Mouse (Mus musculus): ENCODE results near the gene Hoxb5.

The Hoxb5 gene

DNA sequence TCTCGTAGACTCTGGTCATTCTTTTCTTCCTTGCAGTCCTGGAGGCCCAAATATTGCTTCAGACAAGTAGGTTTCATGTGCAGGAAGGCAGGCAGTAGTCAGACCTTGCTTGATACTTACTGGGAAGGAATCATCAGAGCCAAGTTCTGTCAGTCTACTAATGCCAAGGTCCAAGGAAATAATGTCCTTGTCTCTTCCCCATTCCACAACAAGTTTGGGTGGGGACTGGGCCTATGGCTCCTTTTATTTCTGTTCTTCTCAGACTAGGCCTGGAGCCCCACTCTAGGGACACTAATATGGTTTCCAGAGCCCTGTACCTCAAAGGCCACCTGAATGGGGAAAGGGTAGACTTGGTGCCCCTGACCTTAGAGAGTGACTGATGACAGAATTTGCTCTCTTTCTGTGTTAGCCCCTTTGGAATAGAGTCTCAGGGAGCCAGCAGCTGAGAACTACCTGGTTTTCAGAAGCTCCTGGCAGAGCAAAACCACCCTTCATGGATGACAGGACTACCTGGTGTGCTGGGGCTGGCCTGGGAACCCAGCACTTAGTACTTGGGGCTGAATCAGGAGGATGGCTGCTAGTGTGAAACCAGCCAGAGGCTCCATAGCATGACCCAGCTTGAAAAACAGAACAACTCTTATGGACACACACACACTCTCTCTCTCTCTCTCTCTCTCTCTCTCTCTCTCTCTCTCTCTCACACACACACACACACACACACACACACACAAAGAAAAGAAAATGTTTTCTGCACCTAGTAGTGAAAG lies 14.5 kb upstream of the Hoxb5 start:
- DNase-seq (ENCODE audit: low read depth, low spot score) = no peak

DNA sequence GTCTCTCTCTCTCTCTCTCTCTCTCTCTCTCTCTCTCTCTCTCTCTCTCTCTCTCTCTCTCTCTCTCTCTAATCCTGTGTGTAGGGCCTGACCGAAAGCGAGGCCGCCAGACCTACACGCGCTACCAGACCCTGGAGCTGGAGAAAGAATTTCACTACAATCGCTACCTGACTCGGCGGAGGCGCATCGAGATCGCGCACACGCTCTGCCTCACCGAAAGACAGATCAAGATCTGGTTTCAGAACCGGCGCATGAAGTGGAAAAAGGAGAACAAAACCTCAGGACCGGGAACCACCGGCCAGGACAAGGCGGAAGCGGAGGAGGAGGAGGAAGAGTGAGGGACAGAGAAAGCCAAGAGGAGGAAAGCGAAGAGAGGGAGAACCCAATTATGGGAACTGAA lies 13.8 kb upstream of the Hoxb5 start:
- no peak for DNase-seq (ENCODE audit: low read depth, low spot score)

DNA sequence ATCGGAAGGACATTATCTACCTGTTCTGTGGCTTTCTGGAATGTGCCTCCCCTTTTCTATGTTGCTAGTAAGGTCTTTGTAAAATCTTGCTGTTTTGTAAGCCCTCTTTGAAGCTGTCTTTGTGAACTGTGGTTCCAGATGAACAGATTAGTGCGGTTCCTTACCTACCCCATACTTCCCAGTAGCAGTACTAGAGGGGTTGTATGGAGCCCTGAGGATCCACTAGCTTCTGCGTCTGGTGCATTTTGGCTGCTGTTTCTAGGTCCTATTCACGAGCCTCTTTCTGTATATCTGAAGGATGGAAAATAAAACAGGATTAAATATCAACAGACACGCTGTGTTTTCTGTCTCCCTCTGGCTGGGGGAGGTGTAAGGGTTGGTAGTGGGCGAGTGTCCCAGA lies 13.3 kb upstream of the Hoxb5 start:
- no peak for DNase-seq (ENCODE audit: low read depth, low spot score)

- no peak for DNase-seq (ENCODE audit: low read depth, low spot score)
These were observed 12.3 kb upstream of the Hoxb5 start for GRCm38 (mm10) chr11:96290705-96291355.

- no peak for DNase-seq (ENCODE audit: low read depth, low spot score)
These were observed 11.2 kb upstream of the Hoxb5 start, which contains the start of gene Hoxb6 for GRCm38 (mm10) chr11:96291681-96292564. Gene Hoxb6, plus strand, starts transcription at chr11:96292476.

DNA sequence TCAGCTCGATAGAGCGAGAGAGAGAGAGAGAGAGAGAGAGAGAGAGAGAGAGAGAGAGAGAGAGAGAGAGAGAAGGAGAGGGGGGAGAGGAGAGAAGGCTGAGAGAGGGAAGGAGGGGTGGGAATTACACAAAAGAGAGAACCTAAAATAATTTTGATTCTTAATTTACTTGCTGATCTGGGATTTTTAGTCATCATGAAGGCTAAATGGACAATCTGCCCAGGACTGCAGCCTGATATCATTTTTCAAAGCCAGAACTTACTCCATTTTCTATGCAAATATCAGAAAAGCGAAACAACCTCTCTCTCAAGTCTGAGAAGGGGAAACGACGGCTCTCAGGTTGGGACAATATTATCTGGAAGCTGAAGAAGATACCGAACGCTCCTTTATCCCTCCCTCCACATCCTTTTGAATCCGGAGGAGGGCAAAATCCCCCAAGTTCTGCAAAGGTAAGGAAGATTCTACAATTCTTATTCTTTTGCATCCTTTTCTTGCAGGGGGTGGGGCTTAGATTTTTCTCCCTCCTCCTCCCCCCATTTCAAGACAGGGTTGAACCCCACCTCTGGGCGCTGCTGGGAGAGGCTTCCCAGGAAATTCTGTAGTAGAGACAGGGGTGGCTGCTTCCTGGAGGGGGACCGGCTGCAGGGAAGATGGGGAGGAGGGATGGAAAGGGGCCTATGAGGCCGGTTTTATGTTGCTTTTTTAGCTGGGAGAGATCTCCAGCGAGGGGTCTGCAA lies 10.4 kb upstream of the Hoxb5 start:
- no peak for DNase-seq (ENCODE audit: low read depth, low spot score)

GRCm38 (mm10) chr11:96293302-96293921 lies 9.7 kb upstream of the Hoxb5 start:
- no peak for DNase-seq (ENCODE audit: low read depth, low spot score)

DNA sequence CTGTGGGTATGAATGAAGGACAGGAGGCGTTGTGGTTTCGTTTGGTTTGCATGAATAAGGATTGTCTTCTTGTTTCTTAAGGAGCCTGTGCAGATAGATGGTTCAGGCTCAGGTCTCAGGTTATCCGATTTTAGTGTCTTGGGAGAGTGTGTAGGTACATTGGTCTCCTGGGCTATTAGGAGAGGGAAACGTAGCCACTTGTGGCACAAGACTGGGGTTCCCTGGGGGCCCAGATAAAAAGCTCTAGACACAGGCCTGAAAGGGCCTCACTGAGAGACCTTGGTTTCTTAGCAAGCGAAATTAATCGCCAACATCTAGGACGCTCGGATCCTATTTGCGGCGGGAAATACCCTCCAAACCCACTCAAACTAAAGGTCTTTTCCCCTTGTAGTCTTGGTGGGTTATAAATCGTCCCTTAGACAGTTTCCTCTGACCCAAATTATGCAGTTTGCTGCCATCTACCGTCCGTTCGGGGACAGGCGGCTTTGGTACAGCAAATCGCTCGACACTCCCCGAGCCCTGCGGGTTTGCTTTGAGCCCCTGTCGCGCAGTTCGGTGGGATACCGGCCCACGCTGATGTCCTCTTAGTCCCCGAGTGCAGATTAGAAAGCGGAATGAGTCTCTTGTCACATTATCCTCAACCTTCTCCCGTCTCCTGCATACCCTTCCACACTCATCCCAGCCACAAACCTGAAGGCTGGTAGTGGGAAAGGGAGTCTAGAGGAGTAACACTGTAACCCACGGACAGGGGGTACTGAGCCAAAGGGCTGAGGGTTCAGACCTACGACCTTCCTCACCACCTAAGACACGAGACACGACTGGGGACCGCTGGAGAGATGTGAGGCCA lies 8.7 kb upstream of the Hoxb5 start:
- peak; percentile 68 for DNase-seq (ENCODE audit: low read depth, low spot score)

DNA sequence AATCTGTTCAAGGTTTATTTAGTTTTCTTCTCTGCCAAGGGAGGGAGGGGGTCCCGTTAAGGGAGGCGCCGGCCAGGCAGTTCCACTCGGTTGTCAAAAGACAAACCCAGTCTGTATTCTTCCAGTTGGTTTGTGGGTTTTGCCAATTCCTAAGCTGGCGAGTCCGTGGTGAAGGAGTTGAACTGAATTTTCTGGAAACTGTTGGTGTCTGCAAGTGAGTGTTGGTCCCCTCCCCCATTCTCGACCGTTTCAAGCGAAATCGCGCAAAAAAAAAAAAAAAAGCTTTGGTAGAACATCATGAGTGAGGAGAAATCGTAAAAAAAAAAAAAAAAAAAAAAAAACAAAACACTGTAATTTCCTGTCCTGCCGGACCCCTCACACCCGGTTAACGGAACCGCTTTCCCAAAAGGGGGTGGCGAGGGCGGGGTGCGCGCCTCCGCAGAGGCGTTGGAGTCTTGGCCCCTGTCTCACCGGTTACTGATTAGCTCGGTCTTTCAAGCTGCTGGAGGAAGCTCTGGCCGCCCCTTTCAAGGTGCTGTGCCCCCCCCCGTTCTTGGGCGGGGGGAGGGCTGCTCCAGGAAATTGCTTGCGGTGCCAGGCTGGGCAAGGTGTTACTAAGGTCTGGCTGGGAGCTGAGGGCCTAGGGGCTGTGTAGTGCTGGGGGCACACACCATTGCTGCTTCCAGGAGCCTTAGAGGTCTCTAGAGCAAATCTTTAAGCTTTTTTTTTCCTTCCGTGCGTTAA lies 7.9 kb upstream of the Hoxb5 start:
- no peak for DNase-seq (ENCODE audit: low read depth, low spot score)

GRCm38 (mm10) chr11:96296997-96297396 lies 6.1 kb upstream of the Hoxb5 start:
- no peak for DNase-seq (ENCODE audit: low read depth, low spot score)

DNA sequence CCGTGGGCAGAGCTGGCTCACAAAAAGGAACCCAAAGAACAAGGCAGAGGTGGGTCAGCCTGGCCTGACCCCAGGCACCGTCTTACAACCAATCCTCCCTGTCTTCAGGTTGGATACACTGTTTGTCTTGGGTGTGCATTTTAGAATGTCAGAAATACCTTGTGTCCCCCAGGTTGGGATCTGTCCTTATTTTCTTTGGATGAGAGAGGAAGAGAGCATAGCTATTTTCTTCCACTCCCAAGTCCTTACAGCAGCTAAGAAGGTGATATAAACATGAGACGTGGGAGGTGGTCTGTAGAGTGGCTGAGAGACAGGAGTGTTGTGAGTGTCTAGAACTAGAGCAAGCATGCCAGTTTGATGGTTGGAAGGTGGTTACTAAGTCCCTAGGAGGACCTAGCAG lies 5.7 kb upstream of the Hoxb5 start:
- no peak for DNase-seq (ENCODE audit: low read depth, low spot score)

DNA sequence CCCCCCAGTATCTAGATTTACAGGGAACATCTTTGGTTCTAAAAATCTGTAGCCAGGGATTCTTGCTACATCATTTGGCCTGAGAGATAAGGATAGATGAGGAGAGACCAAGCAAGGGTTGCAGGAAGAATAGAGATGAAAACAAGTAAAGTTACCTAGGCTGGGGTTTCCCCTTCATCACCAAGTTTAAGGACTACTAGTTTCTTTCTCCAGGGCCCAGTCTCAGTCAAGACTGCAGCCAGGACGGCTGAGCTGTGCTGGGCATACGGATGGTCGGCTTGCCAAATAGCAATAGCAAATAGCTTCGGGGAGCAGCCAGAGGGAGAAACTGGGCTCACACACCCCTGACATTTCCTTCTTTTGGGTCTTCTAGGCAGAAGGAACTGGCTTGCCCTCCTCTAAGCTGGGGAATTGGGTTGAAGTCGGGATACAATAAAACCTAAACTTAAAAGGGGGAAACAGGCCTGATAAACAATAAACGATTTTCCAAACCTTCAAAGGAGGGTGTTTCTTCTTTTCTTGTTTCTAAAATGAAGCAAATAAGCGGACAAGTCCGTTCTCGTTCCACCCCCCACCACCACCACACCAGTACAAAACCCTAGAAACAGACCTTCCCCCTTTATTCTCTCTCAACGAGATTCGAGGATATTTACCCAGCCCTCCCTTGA lies 5.0 kb upstream of the Hoxb5 start:
- no peak for DNase-seq (ENCODE audit: low read depth, low spot score)

GRCm38 (mm10) chr11:96298895-96299667 lies 4.1 kb upstream of the Hoxb5 start:
- DNase-seq (ENCODE audit: low read depth, low spot score) = no peak

DNA sequence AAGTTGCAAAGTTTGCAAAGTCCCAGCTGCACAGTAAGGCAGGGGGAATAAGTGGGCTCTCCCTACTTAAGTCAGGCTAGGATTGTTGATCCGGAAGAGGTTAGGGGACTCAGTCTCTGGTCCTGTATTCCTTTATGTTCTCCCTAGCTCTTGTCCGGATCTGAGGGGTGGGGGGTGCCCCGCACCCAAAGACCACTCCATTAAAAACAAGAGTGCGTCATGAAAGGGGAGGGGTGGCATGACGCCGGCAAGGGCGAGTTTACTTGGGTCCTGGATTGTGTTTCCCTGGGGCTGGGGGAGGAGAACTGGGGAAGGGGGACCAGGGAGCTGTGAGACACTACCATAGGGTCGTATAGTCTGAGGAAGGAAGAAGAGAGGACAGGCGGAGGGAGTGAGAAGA lies 3.4 kb upstream of the Hoxb5 start:
- DNase-seq (ENCODE audit: low read depth, low spot score) = no peak

- no peak for DNase-seq (ENCODE audit: low read depth, low spot score)
These were observed 2.6 kb upstream of the Hoxb5 start for GRCm38 (mm10) chr11:96300354-96301063.

DNA sequence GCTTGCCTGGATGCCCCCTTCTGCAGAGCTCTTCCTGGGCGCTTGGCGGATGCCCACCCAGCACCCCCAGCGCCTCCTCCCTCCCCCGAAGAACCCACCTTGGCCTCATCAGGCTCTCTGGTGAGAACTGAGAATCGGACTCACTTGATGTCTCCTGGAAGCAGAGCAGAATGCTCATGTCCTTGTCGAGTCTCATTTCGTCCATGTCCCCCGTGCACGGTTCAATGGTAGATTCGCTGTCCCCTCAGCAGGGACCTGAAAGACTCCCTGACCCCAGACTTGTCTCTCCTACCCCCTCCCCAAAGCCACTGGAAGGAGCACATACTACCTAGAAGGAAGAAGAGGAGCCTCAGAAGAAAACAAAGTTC lies 2.1 kb upstream of the Hoxb5 start:
- DNase-seq (ENCODE audit: low read depth, low spot score) = no peak

DNA sequence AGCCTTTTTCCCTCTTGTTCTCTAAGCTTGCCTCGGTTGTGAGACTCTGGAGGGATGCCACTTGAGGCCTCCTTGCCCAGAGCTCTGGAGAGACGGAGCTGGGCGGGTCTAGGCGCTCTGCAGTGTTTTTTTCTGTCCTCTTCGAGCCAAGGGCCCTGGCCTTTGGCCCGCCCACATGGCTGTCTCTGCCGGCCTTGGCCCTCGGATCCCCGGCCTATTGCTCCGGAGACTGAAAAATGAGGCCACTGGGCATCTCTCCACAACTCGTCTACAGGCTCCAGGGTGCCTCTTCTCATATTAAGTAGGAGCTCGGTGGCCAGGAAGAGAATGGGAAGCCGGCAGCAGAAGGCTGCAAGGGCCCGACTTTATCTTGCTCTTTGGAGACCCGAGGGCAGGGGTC lies 1.3 kb upstream of the Hoxb5 start:
- DNase-seq (ENCODE audit: low read depth, low spot score) = no peak
